ENCODE assay signal across 24 mouse cellular contexts in genomic region chr11:9839636-9840035, GRCm38 (mm10).
DNase-seq lines count a peak whose midpoint lies in the region; ATAC-seq and TF ChIP-seq lines count a peak whose summit lies in the region.
"Had no signal": no experiment of that assay in that cellular context is flagged by ENCODE, and none has a peak within 500 bp of the region (broad histone marks: within the 10 kb centered on the region; RNA-seq: fewer than 3 reads in every experiment).

No protein-coding gene starts in this region.

- no peak overlapping the region for H3K27ac ChIP-seq in forebrain, embryonic 14.5 days (ENCODE audit: low read depth, low read length)
- no peak overlapping the region for H3K27ac ChIP-seq in forebrain, embryonic 12.5 days
- H3K27ac ChIP-seq in limb, embryonic 14.5 days (replicated peaks; ENCODE audit: low read depth, low read length) = no peak overlapping the region
- H3K27ac ChIP-seq: embryonic facial prominence, embryonic 12.5 days; heart, embryonic 10.5 days; intestine, embryonic 15.5 days; liver, embryonic 15.5 days; lung, embryonic 15.5 days; midbrain, embryonic 15.5 days had no signal

- no peaks in the 10 kb centered on the region for H3K4me1 ChIP-seq in forebrain, embryonic 14.5 days (ENCODE audit: control insufficient read depth, insufficient read depth, low read length)
- no peaks in the 10 kb centered on the region for H3K4me1 ChIP-seq in forebrain, embryonic 12.5 days
- H3K4me1 ChIP-seq in limb, embryonic 14.5 days (ENCODE audit: control insufficient read depth, insufficient read depth, low read length) = no peaks in the 10 kb centered on the region
- H3K4me1 ChIP-seq: embryonic facial prominence, embryonic 12.5 days; heart, embryonic 10.5 days; intestine, embryonic 15.5 days; liver, embryonic 15.5 days; lung, embryonic 15.5 days; megakaryocyte, embryonic 14.5 days; midbrain, embryonic 15.5 days had no signal

- no peaks in the 10 kb centered on the region for H3K9me3 ChIP-seq in forebrain, embryonic 14.5 days (replicated peaks; ENCODE audit: control insufficient read depth, low read length)
- no peaks in the 10 kb centered on the region for H3K9me3 ChIP-seq in forebrain, embryonic 12.5 days
- H3K9me3 ChIP-seq in limb, embryonic 14.5 days (ENCODE audit: control insufficient read depth, low read length) = no peaks in the 10 kb centered on the region
- H3K9me3 ChIP-seq: embryonic facial prominence, embryonic 12.5 days; heart, embryonic 10.5 days; intestine, embryonic 15.5 days; liver, embryonic 15.5 days; lung, embryonic 15.5 days; megakaryocyte, embryonic 14.5 days; midbrain, embryonic 15.5 days had no signal

- H3K36me3 ChIP-seq in forebrain, embryonic 14.5 days (ENCODE audit: control insufficient read depth, insufficient read depth, low read length) = no peaks in the 10 kb centered on the region
- no peaks in the 10 kb centered on the region for H3K36me3 ChIP-seq in forebrain, embryonic 12.5 days (replicated peaks)
- no peaks in the 10 kb centered on the region for H3K36me3 ChIP-seq in limb, embryonic 14.5 days (ENCODE audit: control insufficient read depth, insufficient read depth, low read length)
- H3K36me3 ChIP-seq: embryonic facial prominence, embryonic 12.5 days; heart, embryonic 10.5 days; intestine, embryonic 15.5 days; liver, embryonic 15.5 days; lung, embryonic 15.5 days; midbrain, embryonic 15.5 days had no signal

- peak; percentile 30 for DNase-seq in forebrain, embryonic 14.5 days (ENCODE audit: low spot score)
- peak; percentile 90 for DNase-seq in left cerebral cortex, postnatal 4 days
- DNase-seq in left cerebral cortex, postnatal 10 days (ENCODE audit: extremely low spot score in 1 of 2, low spot score in 2 of 2) = no peak
- peak; percentile 65 for DNase-seq in brain, embryonic 14.5 days (ENCODE audit: low read depth)
- no peak for DNase-seq in limb, embryonic 14.5 days (ENCODE audit: low spot score)
- no peak for DNase-seq in spleen, postnatal 14 days (ENCODE audit: low spot score in 2 of 2)
- DNase-seq: adrenal gland, adult 8-10 months; gastrocnemius, postnatal 10 days; heart, postnatal 4 days; kidney, adult 9 months; kidney, postnatal 25 days; layer of hippocampus, postnatal 36 days; liver; lung, postnatal 36 days; thymus, postnatal 14 days had no signal

- H3K4me2 ChIP-seq in forebrain, embryonic 14.5 days (ENCODE audit: low read length) = no peak overlapping the region
- no peak overlapping the region for H3K4me2 ChIP-seq in forebrain, embryonic 12.5 days
- no peak overlapping the region for H3K4me2 ChIP-seq in limb, embryonic 14.5 days (replicated peaks; ENCODE audit: low read depth, low read length, severe bottlenecking)
- H3K4me2 ChIP-seq: embryonic facial prominence, embryonic 12.5 days; intestine, embryonic 15.5 days; liver, embryonic 15.5 days; lung, embryonic 15.5 days; midbrain, embryonic 15.5 days had no signal

- no peak for TF ChIP-seq POLR2A in brain, embryonic 14.5 days (IDR thresholded peaks at IDR 0.05; ENCODE audit: borderline replicate concordance, extremely low read depth, insufficient read depth, insufficient read length, poor library complexity, severe bottlenecking)
- TF ChIP-seq POLR2A in limb, embryonic 14.5 days (IDR thresholded peaks at IDR 0.05; ENCODE audit: borderline replicate concordance, extremely low read depth, insufficient read depth, insufficient read length) = no peak

- no peak for TF ChIP-seq CTCF in brain, embryonic 14.5 days (IDR thresholded peaks at IDR 0.05; ENCODE audit: borderline replicate concordance, extremely low read depth, insufficient read depth, insufficient read length)

- H3K9ac ChIP-seq in forebrain, embryonic 14.5 days (ENCODE audit: low read length) = no peak overlapping the region
- no peak overlapping the region for H3K9ac ChIP-seq in forebrain, embryonic 12.5 days
- no peak overlapping the region for H3K9ac ChIP-seq in limb, embryonic 14.5 days (ENCODE audit: low read depth, low read length, severe bottlenecking)
- H3K9ac ChIP-seq: embryonic facial prominence, embryonic 12.5 days; intestine, embryonic 15.5 days; liver, embryonic 15.5 days; lung, embryonic 15.5 days; midbrain, embryonic 15.5 days had no signal

- H3K27me3 ChIP-seq in forebrain, embryonic 14.5 days (replicated peaks; ENCODE audit: control insufficient read depth, insufficient read depth, low read length) = no peaks in the 10 kb centered on the region
- H3K27me3 ChIP-seq in forebrain, embryonic 12.5 days = no peaks in the 10 kb centered on the region
- no peaks in the 10 kb centered on the region for H3K27me3 ChIP-seq in limb, embryonic 14.5 days (ENCODE audit: control insufficient read depth, insufficient read depth, low read length)
- H3K27me3 ChIP-seq: embryonic facial prominence, embryonic 12.5 days; intestine, embryonic 15.5 days; liver, embryonic 15.5 days; lung, embryonic 15.5 days; megakaryocyte, embryonic 14.5 days; midbrain, embryonic 15.5 days had no signal

- no peak for ATAC-seq in forebrain, embryonic 14.5 days
- no peak for ATAC-seq in forebrain, embryonic 12.5 days (ENCODE audit: low FRiP score)
- ATAC-seq in limb, embryonic 14.5 days (ENCODE audit: low FRiP score, low read depth) = peak; percentile 34; the same call in 1 of the 2 replicates
- ATAC-seq: activated CD4-positive, CD25-positive, alpha-beta regulatory T cell, adult 4 months; intestine, embryonic 15.5 days; midbrain, embryonic 15.5 days had no signal

- intact Hi-C loops in left cerebral cortex, postnatal 4 days (cut with DNase I) = no loop called here
- intact Hi-C loops in left cerebral cortex, postnatal 10 days (cut with DNase I) = no loop called here

- no peak overlapping the region for H3K4me3 ChIP-seq in forebrain, embryonic 14.5 days (ENCODE audit: low read depth, low read length)
- H3K4me3 ChIP-seq in forebrain, embryonic 12.5 days (replicated peaks) = no peak overlapping the region
- H3K4me3 ChIP-seq in limb, embryonic 14.5 days (replicated peaks; ENCODE audit: low read length) = no peak overlapping the region
- H3K4me3 ChIP-seq: embryonic facial prominence, embryonic 12.5 days; heart, embryonic 10.5 days; intestine, embryonic 15.5 days; liver, embryonic 15.5 days; lung, embryonic 15.5 days; megakaryocyte, embryonic 14.5 days; midbrain, embryonic 15.5 days had no signal

Comparison
In these comparisons a context has a peak if more than half of its experiments do, and no peak if none do; other contexts are left out.
1. DNase-seq: peak in forebrain, embryonic 14.5 days (single experiment), left cerebral cortex, postnatal 4 days (single experiment) and brain, embryonic 14.5 days (single experiment); none in left cerebral cortex, postnatal 10 days (0 of 2), limb, embryonic 14.5 days (single experiment) and spleen, postnatal 14 days (0 of 2).